Mouse (Mus musculus) urinary bladder, postnatal 4 days (tissue): ENCODE data around the gene Hnf4a.
A peak's percentile ranks its signal among the peaks of the same experiment; 100 is the strongest.

Experiments
- DNase-seq, 2 experiments: peaks; one replicate each; pipeline ENCODE4 v3.0.0; 2021 to 2022; ENCODE audit warnings: low spot score in 2 of 2

Gene Hnf4a

GRCm38 (mm10) chr2:163490656-163491055 lies 16.0 kb upstream of the Hnf4a start:
- no peak for DNase-seq

GRCm38 (mm10) chr2:163491351-163491750 lies 15.3 kb upstream of the Hnf4a start:
- DNase-seq, result no peak

GRCm38 (mm10) chr2:163492018-163492417 lies 14.6 kb upstream of the Hnf4a start, which contains the start of gene R3hdml:
TSS of gene R3hdml (plus strand) at chr2:163492318.
- DNase-seq, result no peak

- DNase-seq, result no peak
Measured at GRCm38 (mm10) chr2:163493031-163493430, 13.6 kb upstream of the Hnf4a start.

- DNase-seq, result no peak
Measured at GRCm38 (mm10) chr2:163493976-163494375, 12.6 kb upstream of the Hnf4a start.

- no peak for DNase-seq
Measured at GRCm38 (mm10) chr2:163494456-163494855, 12.2 kb upstream of the Hnf4a start.

- DNase-seq, result no peak
Measured at GRCm38 (mm10) chr2:163502219-163502618, 4.4 kb upstream of the Hnf4a start.

GRCm38 (mm10) chr2:163503191-163503590 lies 3.4 kb upstream of the Hnf4a start:
- DNase-seq, result no peak

GRCm38 (mm10) chr2:163525761-163526243 lies 19.2 kb downstream of the Hnf4a start:
- DNase-seq, result no peak

GRCm38 (mm10) chr2:163527497-163527896 lies 20.9 kb downstream of the Hnf4a start:
- no peak for DNase-seq

- no peak for DNase-seq
Measured at GRCm38 (mm10) chr2:163530418-163530817, 23.8 kb downstream of the Hnf4a start.

- peak; percentile 53 to 83 for DNase-seq
Measured at GRCm38 (mm10) chr2:163531917-163532316, 25.3 kb downstream of the Hnf4a start.

GRCm38 (mm10) chr2:163533226-163533625 lies 26.6 kb downstream of the Hnf4a start:
- no peak for DNase-seq

- DNase-seq, result peak; percentile 76 to 89
Measured at GRCm38 (mm10) chr2:163534958-163535524, 28.4 kb downstream of the Hnf4a start.

- DNase-seq, result no peak
Measured at GRCm38 (mm10) chr2:163537443-163537842, 30.8 kb downstream of the Hnf4a start.

GRCm38 (mm10) chr2:163538410-163538809 lies 31.8 kb downstream of the Hnf4a start:
- DNase-seq, result no peak

GRCm38 (mm10) chr2:163539321-163540040 lies 32.9 kb downstream of the Hnf4a start:
- no peak for DNase-seq

GRCm38 (mm10) chr2:163540231-163541117 lies 33.9 kb downstream of the Hnf4a start:
- no peak for DNase-seq

GRCm38 (mm10) chr2:163541568-163542182 lies 35.1 kb downstream of the Hnf4a start:
- no peak for DNase-seq

- DNase-seq, result no peak
Measured at GRCm38 (mm10) chr2:163542674-163543073, 36.1 kb downstream of the Hnf4a start.

GRCm38 (mm10) chr2:163546623-163547318 lies 40.2 kb downstream of the Hnf4a start:
- no peak for DNase-seq
